Mouse (Mus musculus): ENCODE results near the gene Galnt2.
A peak's percentile ranks its signal among the peaks of the same experiment; 100 is the strongest.

The Galnt2 gene

GRCm38 (mm10) chr8:124330433-124330832, 99.2 kb downstream of the Galnt2 start:
- no peak for DNase-seq

DNA sequence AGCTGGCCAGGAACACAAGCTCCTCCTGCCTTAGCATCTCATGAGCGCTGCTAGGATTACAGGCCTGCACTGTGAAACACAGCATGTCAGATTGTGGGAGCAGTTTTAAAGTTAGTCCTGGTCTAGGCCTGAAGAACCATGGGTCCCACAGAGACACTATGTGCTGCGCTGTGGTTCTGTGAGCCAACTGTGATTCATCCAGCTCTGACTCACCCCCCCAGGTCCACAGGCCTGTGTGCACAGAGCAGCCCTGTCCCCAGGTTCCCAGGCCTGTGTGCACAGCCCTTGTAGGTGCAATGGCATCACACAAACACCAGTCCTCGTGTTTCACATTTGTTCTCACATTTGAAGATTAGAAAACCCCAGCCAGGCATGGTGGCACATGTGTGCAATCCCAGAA, 99.9 kb downstream of the Galnt2 start:
- DNase-seq = no peak

- DNase-seq = no peak
Measured at GRCm38 (mm10) chr8:124331706-124332105, 100.5 kb downstream of the Galnt2 start.

GRCm38 (mm10) chr8:124336302-124336701, 105.1 kb downstream of the Galnt2 start:
- no peak for DNase-seq

DNA sequence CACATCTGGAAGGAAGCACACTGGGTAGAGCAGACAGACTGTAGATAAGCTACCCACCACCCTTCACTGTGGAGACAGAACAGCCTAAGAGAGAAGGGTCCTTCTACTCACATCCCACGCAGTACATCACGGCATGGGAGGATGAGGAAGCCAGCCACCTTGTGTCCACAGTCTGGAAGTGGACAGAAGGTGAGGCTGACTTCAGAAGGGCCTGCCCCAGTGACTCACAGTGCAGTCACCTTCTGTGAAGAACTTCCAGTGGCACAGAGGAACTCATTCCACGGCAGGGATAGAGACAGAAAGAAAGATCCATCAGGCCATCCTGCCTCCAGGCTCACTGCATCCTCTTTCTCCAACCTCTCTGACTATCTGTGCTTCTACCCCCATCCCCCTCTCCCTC, 108.6 kb downstream of the Galnt2 start:
- DNase-seq = no peak

DNA sequence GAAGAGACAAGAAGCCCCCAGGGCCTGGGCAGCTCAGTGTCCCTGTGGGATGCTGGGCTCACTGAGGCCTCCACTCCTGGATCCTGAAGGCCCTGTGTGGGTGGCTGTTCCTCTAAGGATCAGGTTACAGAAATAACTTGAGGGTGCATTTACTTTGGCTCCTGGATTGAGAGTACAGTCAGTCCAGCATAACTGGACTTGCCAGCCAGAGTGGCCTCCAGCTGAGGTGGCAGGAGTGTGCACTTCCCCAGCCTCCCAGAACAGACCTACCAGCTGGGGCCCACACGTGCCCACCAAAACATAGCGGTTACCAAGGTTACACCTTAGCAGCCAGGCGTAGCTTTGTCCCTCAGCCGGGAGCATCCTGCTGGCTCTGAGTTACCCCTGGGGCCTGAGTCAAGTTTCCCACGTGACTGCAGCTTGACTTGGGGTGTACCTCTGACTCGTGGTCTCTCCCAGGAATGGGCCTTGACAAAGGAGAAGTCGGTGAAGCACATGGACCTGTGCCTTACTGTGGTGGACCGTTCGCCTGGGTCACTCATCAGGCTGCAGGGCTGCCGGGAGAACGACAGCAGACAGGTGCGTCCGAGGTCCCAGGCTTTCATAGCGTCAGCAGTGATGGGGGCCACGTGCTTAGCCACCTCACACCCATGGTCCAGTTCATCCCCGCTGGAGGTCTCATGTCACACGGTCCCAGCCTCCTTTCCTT, 109.3 kb downstream of the Galnt2 start:
- no peak for DNase-seq

DNA sequence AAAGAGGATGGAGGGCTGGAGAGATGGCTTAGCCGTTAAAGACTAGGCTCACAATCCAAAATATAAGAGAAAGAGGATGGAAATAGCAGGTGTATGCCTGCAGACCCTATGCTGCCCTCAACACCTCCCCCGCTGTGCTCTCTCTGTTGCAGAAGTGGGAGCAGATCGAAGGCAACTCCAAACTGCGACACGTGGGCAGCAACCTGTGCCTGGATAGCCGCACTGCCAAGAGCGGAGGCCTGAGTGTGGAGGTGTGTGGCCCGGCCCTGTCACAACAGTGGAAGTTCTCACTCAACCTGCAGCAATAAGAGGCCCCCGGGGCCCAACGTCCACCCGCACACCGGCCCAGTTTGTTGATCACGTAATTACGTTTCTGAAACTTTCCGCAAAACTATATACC, 112.0 kb downstream of the Galnt2 start:
- DNase-seq = no peak

- DNase-seq = peak; percentile 39 to 73
Measured at GRCm38 (mm10) chr8:124343991-124344390, 112.8 kb downstream of the Galnt2 start.

- DNase-seq = no peak
Measured at GRCm38 (mm10) chr8:124345098-124345497, 113.9 kb downstream of the Galnt2 start.

GRCm38 (mm10) chr8:124346852-124347523, 115.8 kb downstream of the Galnt2 start:
- DNase-seq = peak; percentile 38 to 84

DNA sequence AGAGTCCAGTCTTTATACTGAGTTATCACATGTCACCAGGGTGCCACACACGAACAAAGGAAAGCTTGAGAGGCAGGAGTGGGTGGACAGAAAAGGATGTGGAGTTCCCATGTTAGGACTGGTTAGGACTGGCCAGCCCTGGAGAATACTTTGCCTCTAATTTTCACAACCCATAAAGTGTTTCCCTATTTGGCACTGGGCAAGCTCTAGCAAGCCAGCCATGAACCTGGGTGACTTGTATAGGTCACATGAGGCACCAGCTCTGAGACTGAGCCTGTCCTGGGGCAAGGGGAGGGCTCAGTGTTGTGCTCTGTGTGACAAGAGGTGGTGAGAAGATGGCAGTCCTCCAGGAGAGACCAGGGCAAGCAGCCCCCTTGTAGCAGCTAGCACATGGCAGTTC, 116.9 kb downstream of the Galnt2 start:
- peak; percentile 7 to 31 for DNase-seq

- DNase-seq = peak; percentile 76 to 92
Measured at GRCm38 (mm10) chr8:124349663-124350062, 118.5 kb downstream of the Galnt2 start.

DNA sequence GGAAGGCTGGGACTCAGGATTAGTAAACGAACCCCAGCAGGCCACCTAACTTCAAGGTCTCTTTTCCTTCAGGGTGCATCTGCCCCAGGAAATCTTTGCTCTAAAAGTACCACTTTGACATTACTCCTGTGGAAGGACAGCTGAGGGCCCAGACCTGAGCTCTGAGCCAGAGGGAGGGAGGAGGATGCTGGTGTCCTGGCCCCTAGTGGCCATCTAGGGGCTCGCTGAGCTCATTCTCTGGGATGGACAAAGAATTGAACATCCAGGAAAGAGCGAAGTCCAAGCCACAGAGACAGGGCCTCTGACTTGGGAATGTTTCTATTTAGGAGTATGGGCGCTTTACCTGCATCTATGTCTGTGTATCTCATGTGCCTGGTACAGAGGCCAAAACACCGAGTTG, 120.4 kb downstream of the Galnt2 start:
- DNase-seq = no peak

- DNase-seq = no peak
Measured at GRCm38 (mm10) chr8:124360911-124361310, 129.7 kb downstream of the Galnt2 start.

DNA sequence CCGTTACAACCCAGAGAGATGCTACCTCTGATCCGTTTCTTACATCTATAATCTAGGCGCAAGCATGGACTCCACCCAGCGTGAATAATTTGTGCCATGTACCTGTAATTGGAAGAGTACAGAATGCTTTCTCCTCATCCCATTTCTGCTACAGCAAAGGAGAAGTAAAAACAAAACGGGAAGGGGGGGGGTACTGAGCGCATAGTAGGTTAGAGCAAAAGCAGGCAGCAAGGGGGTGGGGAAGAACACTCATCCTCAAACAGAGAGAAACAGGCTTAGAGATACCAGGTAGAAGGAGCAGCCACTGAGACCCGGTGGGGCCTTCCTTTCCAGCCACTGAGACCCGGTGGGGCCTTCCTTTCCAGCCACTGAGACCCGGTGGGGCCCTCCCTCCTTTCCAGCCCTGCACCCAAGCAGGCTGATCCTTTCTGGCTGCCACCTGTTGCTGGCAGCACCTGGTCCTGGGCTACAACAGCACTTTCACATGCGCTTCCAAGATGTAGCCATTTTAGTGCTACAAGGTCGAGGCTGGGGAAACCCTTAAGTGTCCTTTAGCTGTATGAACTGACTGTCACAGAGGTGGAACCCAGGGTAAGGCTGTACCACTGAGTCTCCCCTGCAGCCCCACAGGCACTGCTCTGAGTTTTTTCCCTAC, 130.7 kb downstream of the Galnt2 start:
- DNase-seq = no peak

- no peak for DNase-seq
Measured at GRCm38 (mm10) chr8:124362589-124362988, 131.4 kb downstream of the Galnt2 start.

DNA sequence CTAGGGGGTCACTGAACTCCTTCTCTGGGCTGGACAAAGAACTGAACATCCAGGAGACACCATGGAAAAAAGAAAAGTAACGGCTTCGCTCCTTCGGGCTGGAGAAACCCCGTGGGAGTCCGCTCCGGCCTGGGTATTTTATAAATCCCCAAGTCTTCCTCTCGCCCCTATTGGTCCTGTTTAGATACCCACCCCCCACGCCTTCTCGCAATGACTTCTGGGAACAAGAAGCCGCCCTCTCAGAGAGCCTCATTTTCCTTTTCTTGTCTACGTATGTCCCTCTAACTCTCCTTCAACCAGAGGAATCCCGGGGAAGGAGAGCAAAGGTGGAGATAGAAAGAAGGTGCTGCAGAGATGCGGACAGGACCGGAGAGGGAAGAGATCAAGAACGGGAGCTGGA, 132.1 kb downstream of the Galnt2 start:
- DNase-seq = no peak

DNA sequence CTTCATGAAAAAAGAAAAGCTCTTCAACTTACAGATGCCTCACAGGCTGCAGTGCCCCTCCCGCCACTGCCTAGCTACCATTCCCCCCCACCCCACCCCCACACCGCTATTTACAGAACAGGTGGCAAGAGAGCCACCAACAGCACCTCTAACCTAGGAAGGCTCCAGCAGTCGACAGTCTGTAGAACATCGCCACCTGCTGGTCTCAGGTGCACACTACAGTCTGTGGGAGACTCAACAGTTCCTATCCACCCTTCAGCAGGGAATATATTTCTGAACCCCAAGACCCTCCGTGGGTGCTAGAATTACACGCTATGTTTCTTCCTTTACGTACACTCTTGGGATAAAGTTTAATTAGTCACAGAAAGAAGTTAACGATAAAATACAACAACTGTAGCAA, 137.0 kb downstream of the Galnt2 start:
- peak; percentile 67 to 88 for DNase-seq

GRCm38 (mm10) chr8:124370422-124371183, 139.4 kb downstream of the Galnt2 start:
- no peak for DNase-seq

DNA sequence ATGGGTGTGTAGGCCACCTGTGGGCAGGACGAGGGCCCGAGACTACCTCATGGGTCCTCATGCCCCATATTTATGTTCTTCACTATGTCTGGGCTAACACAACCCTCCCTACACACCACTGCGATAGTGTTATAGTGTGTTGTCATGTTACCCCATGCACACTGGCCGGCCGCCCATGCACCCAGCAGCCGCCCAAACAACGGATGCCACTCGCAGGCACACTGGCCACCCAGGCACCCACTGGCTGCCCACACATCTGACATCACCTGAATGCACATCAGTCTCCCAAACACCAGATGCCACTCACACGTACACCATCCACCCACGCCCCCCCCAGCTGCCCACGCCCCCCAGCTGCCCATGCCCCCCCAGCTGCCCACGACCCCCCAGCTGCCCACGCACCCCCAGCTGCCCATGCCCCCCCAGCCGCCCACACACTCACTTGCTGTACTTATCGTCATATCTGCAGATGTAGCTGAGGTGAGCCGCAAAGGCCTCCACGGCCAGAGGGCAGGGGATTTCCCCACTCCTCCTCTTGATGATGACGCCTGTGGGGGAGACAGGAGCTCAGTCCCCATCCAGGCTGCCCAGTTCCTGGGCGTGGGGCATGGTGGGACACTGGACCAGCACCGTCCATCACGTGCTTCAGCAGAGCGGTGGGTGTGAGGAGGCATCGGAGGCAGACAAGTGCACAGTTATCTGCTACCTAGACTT, 140.4 kb downstream of the Galnt2 start:
- DNase-seq = no peak

GRCm38 (mm10) chr8:124373753-124374152, 142.6 kb downstream of the Galnt2 start:
- DNase-seq = no peak

DNA sequence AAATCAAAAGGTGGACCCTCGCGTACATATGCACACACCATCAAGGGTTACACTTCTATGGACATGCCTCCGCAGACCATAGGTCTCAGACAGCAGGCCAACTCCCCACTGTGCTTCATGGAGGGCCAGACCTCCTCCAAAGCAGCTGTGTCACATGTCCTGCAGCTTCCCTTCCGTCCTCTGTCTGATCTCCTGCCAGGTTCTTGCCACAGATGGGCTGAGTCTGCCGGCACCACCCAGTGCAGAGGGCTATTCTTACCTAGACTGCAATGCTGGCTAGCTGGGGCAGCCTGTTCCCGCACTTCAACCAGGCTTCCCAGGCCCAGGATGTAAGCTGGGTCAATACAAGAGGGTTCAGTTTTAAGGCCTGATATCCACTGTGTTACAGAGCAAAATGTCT, 144.0 kb downstream of the Galnt2 start:
- no peak for DNase-seq

DNA sequence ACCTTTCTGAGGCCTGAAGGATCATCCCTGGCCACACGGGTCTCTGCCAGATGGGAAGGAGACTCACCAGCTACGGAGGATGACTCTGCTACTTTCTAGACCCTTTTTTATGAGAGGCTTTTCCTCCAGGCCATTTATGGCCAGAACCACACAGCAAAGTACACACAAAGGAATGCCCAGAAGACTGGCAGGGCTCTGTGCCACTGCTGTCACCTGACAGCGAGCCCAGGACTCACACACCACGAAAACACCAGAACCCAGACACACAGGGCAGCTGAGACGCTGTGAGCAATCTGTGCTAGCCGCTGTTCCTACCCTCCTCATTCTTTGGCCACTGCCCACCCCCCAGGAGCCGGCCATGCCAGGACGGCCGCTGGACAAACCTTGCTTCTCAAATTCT, 144.5 kb downstream of the Galnt2 start:
- peak in 1 of 2 experiments; percentile 42 for DNase-seq

All from kidney, postnatal 36 days (tissue).